Mouse (Mus musculus) thymus, adult 2 months (tissue): ENCODE data around the gene Cog2.

Experiments
- CTCF ChIP-seq: fragments of 200-500 bp; IDR thresholded peaks from 2 replicates; pipeline ENCODE4 v1.5.1; 2012; ENCODE audit warnings: mild to moderate bottlenecking, control low read depth, low read length, moderate library complexity, borderline replicate concordance; ENCODE audit not compliant: control insufficient read depth, poor library complexity, insufficient read depth; ENCODE audit errors: extremely low read depth
- POLR2A ChIP-seq: fragments of 200-500 bp; IDR thresholded peaks from 2 replicates; pipeline ENCODE4 v1.6.1; 2012; ENCODE audit warnings: mild to moderate bottlenecking, low read length, control low read depth, moderate library complexity; ENCODE audit not compliant: control insufficient read depth, poor library complexity, insufficient read depth; ENCODE audit errors: extremely low read depth

DNA sequence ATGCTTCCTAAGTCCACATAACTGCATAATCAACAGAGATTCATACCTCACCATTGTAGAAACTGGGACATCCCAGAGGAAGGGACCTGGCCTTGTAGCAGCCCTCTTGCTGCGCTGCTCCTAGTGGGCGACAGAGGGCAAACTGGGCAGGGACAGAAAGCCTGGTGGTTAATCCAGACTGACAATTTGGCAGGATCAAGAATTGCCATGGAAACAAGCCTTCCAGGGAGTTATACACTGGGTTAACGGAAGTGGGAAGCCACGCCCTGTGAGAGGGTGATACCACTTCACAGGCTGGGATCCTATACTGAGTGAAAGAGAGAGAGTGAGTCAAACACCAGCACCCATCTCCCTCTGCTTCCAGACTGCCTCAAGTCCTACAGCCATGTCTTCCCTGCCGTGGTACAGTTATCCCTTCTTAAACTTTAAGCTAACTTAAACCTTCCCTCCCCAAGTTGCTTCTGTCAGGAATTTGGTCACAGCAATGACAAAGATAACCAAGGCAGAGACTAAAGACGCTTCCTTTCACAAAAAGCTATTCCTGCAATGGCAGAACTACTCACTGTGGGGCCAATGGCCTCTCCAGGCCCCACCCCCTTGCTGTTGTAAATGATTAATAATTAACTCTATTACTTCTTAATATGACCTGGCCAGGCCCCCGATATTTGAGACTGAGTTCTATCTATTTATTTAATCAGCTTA is 21.2 kb upstream of the Cog2 start:
- TF ChIP-seq POLR2A (no peak), CTCF (no peak)
